Mouse (Mus musculus) liver, embryonic 14.5 days (tissue): ENCODE results near the gene Neto2.

Experiments
- CTCF ChIP-seq: IDR thresholded peaks from 2 replicates; pipeline ENCODE4 v1.5.1; 2016; ENCODE audit warnings: antibody characterized with exemption, low read depth, control low read depth
- EP300 ChIP-seq: IDR thresholded peaks from 2 replicates; pipeline ENCODE4 v1.6.1; 2016; ENCODE audit warnings: antibody characterized with exemption, low read depth

- TF ChIP-seq EP300 = no peak
- TF ChIP-seq CTCF = no peak
Observed at GRCm38 (mm10) chr8:85623246-85623645, 77.5 kb downstream of the Neto2 start.
